Mouse (Mus musculus) midbrain, postnatal 0 days (tissue): ENCODE measurements around the gene Gpx6. TPM values are rescaled to one million over a fixed set of nuclear protein-coding genes. Genes with fewer than 3 reads are reported as not detected.

Experiments
- ATAC-seq: fragments of 200-750 bp; cut with Nextera tagmentation; 2 replicates; pipeline ENCODE4 v1.8.0; 2017; ENCODE audit warnings: moderate number of reproducible peaks, mild to moderate bottlenecking, moderate TSS enrichment, moderate library complexity; ENCODE audit not compliant: low FRiP score
- DNase-seq: peaks from one replicate; pipeline ENCODE4 v3.0.0-alpha.2; 2015; ENCODE audit warnings: low spot score
- H3K27ac ChIP-seq: fragments of 300-500 bp; sonication (generic); 2 replicates; pipeline ENCODE4 v1.5.1; 2014; ENCODE audit warnings: low read depth, mild to moderate bottlenecking, low read length, mixed read lengths
- H3K27me3 ChIP-seq: fragments of 300-500 bp; sonication (generic); 2 replicates; pipeline ENCODE4 v1.6.1; 2014; ENCODE audit warnings: low read length, control low read depth, mixed read lengths; ENCODE audit not compliant: insufficient read depth
- H3K36me3 ChIP-seq: fragments of 300-500 bp; sonication (generic); 2 replicates; pipeline ENCODE4 v1.6.1; 2014; ENCODE audit warnings: low read length, control low read depth, mixed read lengths; ENCODE audit not compliant: insufficient read depth
- H3K4me1 ChIP-seq: fragments of 300-500 bp; sonication (generic); 2 replicates; pipeline ENCODE4 v1.6.1; 2014; ENCODE audit warnings: mild to moderate bottlenecking, control low read depth, antibody characterized with exemption, low read length, mixed read lengths; ENCODE audit not compliant: insufficient read depth
- H3K4me2 ChIP-seq: fragments of 300-500 bp; sonication (generic); 2 replicates; pipeline ENCODE4 v1.6.1; 2014; ENCODE audit warnings: low read depth, mild to moderate bottlenecking, low read length, mixed read lengths; ENCODE audit not compliant: poor library complexity, severe bottlenecking
- H3K4me3 ChIP-seq: fragments of 300-500 bp; sonication (generic); 2 replicates; pipeline ENCODE4 v1.5.1; 2014; ENCODE audit warnings: low read depth, mild to moderate bottlenecking, low read length, moderate library complexity
- H3K9ac ChIP-seq: fragments of 300-500 bp; sonication (generic); replicated peaks from 2 replicates; pipeline ENCODE4 v1.6.1; 2014; ENCODE audit warnings: mild to moderate bottlenecking, low read length, moderate library complexity, mixed read lengths; ENCODE audit not compliant: poor library complexity, severe bottlenecking
- H3K9me3 ChIP-seq: fragments of 300-500 bp; sonication (generic); 2 replicates; pipeline ENCODE4 v1.6.1; 2016; ENCODE audit warnings: low read length, control low read depth
- CTCF ChIP-seq: IDR thresholded peaks from 2 replicates; pipeline ENCODE4 v1.5.1; 2016; ENCODE audit warnings: antibody characterized with exemption, mild to moderate bottlenecking
- WGBS: fragments of 180-500 bp; shearing (Covaris S2); extraction: QIAGEN DNeasy Blood & Tissue Kit; methylation state at CpG from one replicate; pipeline ENCODE4 v1.1.7; 2014; 5-methylcytosine and 5-hydroxymethylcytosine counted together
- polyA plus RNA-seq: library from polyadenylated mRNA; unstranded; fragments of >200 nt; fragmentation: Nextera tagmentation; extraction: Ambion mirVana; gene quantifications from 2 replicates; pipeline ENCODE4 v1.2.1, GENCODE M21; 2015
- total RNA-seq: library from RNA; depleted of rRNA; stranded (reverse); fragments of >200 nt; gene quantifications from 2 replicates; pipeline ENCODE4 v1.2.3, GENCODE M21; 2014

Gene Gpx6
- total and polyA plus RNA-seq, 2 experiments from 2014 or later: 0.26 TPM; not detected in 1

- ATAC-seq: no peak
- Histone ChIP-seq H3K4me1 (no peaks in the 10 kb centered on the region), H3K27ac (no peak overlapping the region), H3K4me3 (peak overlapping the region; percentile 20; the same call in 1 of the 2 replicates), H3K36me3 (no peaks in the 10 kb centered on the region), H3K4me2 (peak overlapping the region; percentile 22; the same call in 1 of the 2 replicates), H3K9me3 (no peaks in the 10 kb centered on the region), H3K9ac (no peak overlapping the region), H3K27me3 (peaks cover 5% of the 10 kb centered on the region)
- no peak for TF ChIP-seq CTCF
- no peak for DNase-seq
- 6% methylated on average over 1 of the region's 1 CpGs for WGBS
Observed at GRCm38 (mm10) chr13:21268262-21268661, 43.7 kb upstream of the Gpx6 start.

GRCm38 (mm10) chr13:21275021-21275814 is 36.7 kb upstream of the Gpx6 start:
- Histone ChIP-seq H3K4me1 (0 out of 2 replicates have a peak, but pooled peaks cover 4% of the 10 kb centered on the region), H3K27me3 (peaks cover 5% of the 10 kb centered on the region; the same call in 1 of the 2 replicates), H3K4me2 (peak overlapping the region; percentile 86), H3K27ac (no peak overlapping the region; the same call in 1 of the 2 replicates), H3K9me3 (no peaks in the 10 kb centered on the region), H3K36me3 (no peaks in the 10 kb centered on the region), H3K9ac (peak overlapping the region; percentile 45), H3K4me3 (peak overlapping the region; percentile 59)
- peak; percentile 75 for DNase-seq
- under 1% methylated on average over 29 of the region's 29 CpGs for WGBS
- TF ChIP-seq CTCF: peak; percentile 69
- ATAC-seq: peak; percentile 63

DNA sequence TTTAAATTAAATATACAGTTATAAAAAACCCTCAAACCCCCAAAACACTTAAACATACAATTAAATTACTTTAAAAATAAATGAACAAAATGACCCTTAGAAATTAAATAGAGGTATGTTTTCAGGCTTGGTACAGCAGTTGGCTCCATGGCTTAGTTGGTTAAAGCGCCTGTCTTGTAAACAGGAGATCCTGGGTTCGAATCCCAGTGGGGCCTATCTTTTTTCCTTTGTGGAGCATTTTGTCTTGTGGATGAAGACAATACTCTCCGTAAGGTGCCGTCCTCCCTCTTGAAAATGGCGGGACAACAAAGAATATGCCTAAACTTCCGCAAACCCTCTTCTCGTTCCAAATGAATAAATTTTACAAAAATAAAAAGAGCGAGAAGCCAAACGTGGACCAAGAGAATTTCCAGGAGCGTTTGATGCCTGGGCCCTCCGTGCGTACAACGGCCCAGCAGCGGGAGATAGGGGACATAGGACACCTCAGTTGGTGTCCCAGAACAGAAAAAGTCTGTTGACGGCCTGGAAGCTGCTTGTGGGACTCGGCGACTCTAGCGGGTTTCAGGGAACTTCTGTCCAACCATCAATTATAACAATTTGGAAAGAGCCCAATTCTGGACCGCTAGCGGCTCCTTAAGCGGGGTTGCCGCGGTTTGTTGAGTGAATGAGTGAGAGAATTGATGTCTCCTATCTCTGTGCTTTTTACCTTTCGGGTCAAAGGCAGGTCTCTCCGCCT is 35.9 kb upstream of the Gpx6 start:
- H3K4me3 ChIP-seq: peak overlapping the region; percentile 59
- peak; percentile 64; the same call in 1 of the 2 replicates for ATAC-seq
- peak; percentile 92 for DNase-seq
- WGBS: 1% methylated on average over 25 of the region's 25 CpGs
- H3K9ac ChIP-seq: peak overlapping the region; percentile 45; the same call in 1 of the 2 replicates
- H3K4me2 ChIP-seq: peak overlapping the region; percentile 86
- no peak for TF ChIP-seq CTCF
- H3K9me3 ChIP-seq: no peaks in the 10 kb centered on the region
- no peaks in the 10 kb centered on the region for H3K36me3 ChIP-seq
- no peak overlapping the region for H3K27ac ChIP-seq
- 0 out of 2 replicates have a peak, but pooled peaks cover 4% of the 10 kb centered on the region for H3K4me1 ChIP-seq
- H3K27me3 ChIP-seq: peaks cover 5% of the 10 kb centered on the region; the same call in 1 of the 2 replicates

DNA sequence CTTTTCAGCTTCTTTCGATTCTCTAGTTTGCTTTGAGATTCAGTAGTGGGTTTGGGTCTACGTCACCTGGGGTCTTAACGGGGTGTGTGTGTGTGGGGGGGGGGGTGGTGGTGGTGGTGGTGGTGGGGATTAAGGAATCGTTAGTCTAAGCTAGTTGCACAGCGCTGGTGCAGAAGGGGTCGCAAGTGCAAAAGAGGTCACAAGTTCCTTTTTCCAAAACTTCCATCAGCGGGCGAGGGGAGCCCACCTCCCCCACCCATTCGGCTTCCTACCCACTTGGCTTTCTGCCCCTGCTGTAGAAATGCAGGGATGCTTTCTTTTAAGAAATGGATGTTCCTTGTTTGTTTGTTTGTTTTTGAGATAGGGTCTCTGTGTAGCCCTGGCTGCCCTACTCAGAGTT is 35.4 kb upstream of the Gpx6 start:
- DNase-seq: no peak
- no peaks in the 10 kb centered on the region for H3K9me3 ChIP-seq
- H3K4me1 ChIP-seq: 0 out of 2 replicates have a peak, but pooled peaks cover 4% of the 10 kb centered on the region
- H3K4me2 ChIP-seq: peak overlapping the region; percentile 86
- H3K36me3 ChIP-seq: no peaks in the 10 kb centered on the region
- 0% methylated on average over 9 of the region's 9 CpGs for WGBS
- no peak overlapping the region for H3K27ac ChIP-seq
- ATAC-seq: no peak
- peaks cover 5% of the 10 kb centered on the region; the same call in 1 of the 2 replicates for H3K27me3 ChIP-seq
- no peak for TF ChIP-seq CTCF
- peak overlapping the region; percentile 59 for H3K4me3 ChIP-seq
- peak overlapping the region; percentile 20; the same call in 1 of the 2 replicates for H3K9ac ChIP-seq

GRCm38 (mm10) chr13:21279076-21279475 is 32.8 kb upstream of the Gpx6 start:
- no peak overlapping the region for H3K27ac ChIP-seq
- ATAC-seq: no peak

More at GRCm38 (mm10) chr13:21279076-21279475, 32.8 kb upstream of the Gpx6 start:
- H3K4me1 ChIP-seq: 0 out of 2 replicates have a peak, but pooled peaks cover 4% of the 10 kb centered on the region
- peak overlapping the region; percentile 51 for H3K4me3 ChIP-seq
- peak overlapping the region; percentile 58 for H3K4me2 ChIP-seq
- peak overlapping the region; percentile 34; the same call in 1 of the 2 replicates for H3K9ac ChIP-seq
- no peak for DNase-seq
- 7% methylated on average over 8 of the region's 8 CpGs for WGBS
- H3K36me3 ChIP-seq: no peaks in the 10 kb centered on the region
- no peaks in the 10 kb centered on the region for H3K27me3 ChIP-seq
- H3K9me3 ChIP-seq: no peaks in the 10 kb centered on the region
- TF ChIP-seq CTCF: no peak
